Mouse (Mus musculus) liver, postnatal 0 days (tissue): ENCODE results near the gene Camk2g.

Experiments
- CTCF ChIP-seq: sonication (generic); IDR thresholded peaks from 2 replicates; pipeline ENCODE4 v1.5.1; 2016; ENCODE audit warnings: antibody characterized with exemption, low read depth
- EP300 ChIP-seq: IDR thresholded peaks from 2 replicates; pipeline ENCODE4 v1.6.1; 2016; ENCODE audit warnings: antibody characterized with exemption, low read depth, mild to moderate bottlenecking

GRCm38 (mm10) chr14:20809820-20810219 lies 15.9 kb upstream of the Camk2g start:
- TF ChIP-seq CTCF (no peak), EP300 (no peak)
